22 mouse cellular contexts compared by ENCODE assay signal in genomic region chr5:64340366-64340765, GRCm38 (mm10).
DNase-seq lines count a peak whose midpoint lies in the region; ATAC-seq and TF ChIP-seq lines count a peak whose summit lies in the region.
"Had no signal": no experiment of that assay in that cellular context is flagged by ENCODE, and none has a peak within 500 bp of the region (broad histone marks: within the 10 kb centered on the region; RNA-seq: fewer than 3 reads in every experiment).

No protein-coding gene starts in this region.

- H3K4me3 ChIP-seq in gastrocnemius, adult 2 months, result no peak overlapping the region
- no peak overlapping the region for H3K4me3 ChIP-seq in limb, embryonic 13.5 days
- H3K4me3 ChIP-seq in limb, embryonic 10.5 days, result no peak overlapping the region
- no peak overlapping the region for H3K4me3 ChIP-seq in embryonic fibroblast, embryonic 13.5 days (ENCODE audit: insufficient read depth, low read length)
- H3K4me3 ChIP-seq in myocyte, result no peak overlapping the region
- H3K4me3 ChIP-seq: embryonic facial prominence, embryonic 13.5 days; heart, embryonic 12.5 days; hindbrain, embryonic 12.5 days had no signal

- peaks cover 17% of the 10 kb centered on the region for H3K36me3 ChIP-seq in limb, embryonic 13.5 days
- peaks cover 32% of the 10 kb centered on the region for H3K36me3 ChIP-seq in limb, embryonic 10.5 days
- H3K36me3 ChIP-seq in myocyte (ENCODE audit: control insufficient read depth, insufficient read depth), result peaks cover 10% of the 10 kb centered on the region

- H3K9me3 ChIP-seq in limb, embryonic 13.5 days, result no peaks in the 10 kb centered on the region
- no peaks in the 10 kb centered on the region for H3K9me3 ChIP-seq in limb, embryonic 10.5 days (replicated peaks)
- H3K9me3 ChIP-seq: embryonic facial prominence, embryonic 13.5 days; G1E; heart, embryonic 12.5 days; hindbrain, embryonic 12.5 days had no signal

- H3K27ac ChIP-seq in gastrocnemius, adult 2 months, result peak overlapping the region; percentile 43; the same call in 1 of the 2 replicates
- 0 out of 2 replicates have a peak overlapping the region, but pooled peaks have one; percentile 33 for H3K27ac ChIP-seq in limb, embryonic 13.5 days
- no peak overlapping the region for H3K27ac ChIP-seq in limb, embryonic 10.5 days
- H3K27ac ChIP-seq in embryonic fibroblast, embryonic 13.5 days (ENCODE audit: insufficient read depth, low read length), result 0 out of 2 replicates have a peak overlapping the region, but pooled peaks have one; percentile 42
- H3K27ac ChIP-seq: embryonic facial prominence, embryonic 13.5 days; hindbrain, embryonic 12.5 days had no signal

- ATAC-seq in limb, embryonic 13.5 days (ENCODE audit: low FRiP score, low read depth), result peak; percentile 39; the same call in 1 of the 2 replicates
- ATAC-seq: CD4-positive, CD25-positive, alpha-beta regulatory T cell, adult 4 months; forebrain, embryonic 14.5 days; hindbrain, embryonic 16.5 days had no signal

- H3K9ac ChIP-seq in limb, embryonic 13.5 days, result no peak overlapping the region
- H3K9ac ChIP-seq: embryonic facial prominence, embryonic 13.5 days; heart, embryonic 12.5 days; hindbrain, embryonic 12.5 days had no signal

- no peaks in the 10 kb centered on the region for H3K27me3 ChIP-seq in limb, embryonic 13.5 days
- H3K27me3 ChIP-seq in limb, embryonic 10.5 days (ENCODE audit: low read depth, poor library complexity, severe bottlenecking), result no peaks in the 10 kb centered on the region
- no peaks in the 10 kb centered on the region for H3K27me3 ChIP-seq in myocyte (ENCODE audit: control insufficient read depth, insufficient read depth, insufficient read length)
- H3K27me3 ChIP-seq: embryonic facial prominence, embryonic 13.5 days; heart, embryonic 12.5 days; hindbrain, embryonic 12.5 days had no signal

- no peak for TF ChIP-seq POLR2A in embryonic fibroblast, embryonic 13.5 days (IDR thresholded peaks at IDR 0.05; ENCODE audit: low read depth, low read length)
- no peak for TF ChIP-seq POLR2A in myocyte (IDR thresholded peaks at IDR 0.05; ENCODE audit: insufficient read length, low read depth)

- TF ChIP-seq CTCF in gastrocnemius, adult 2 months (IDR thresholded peaks at IDR 0.05), result no peak
- no peak for TF ChIP-seq CTCF in embryonic fibroblast, embryonic 13.5 days (IDR thresholded peaks at IDR 0.05; ENCODE audit: borderline replicate concordance, insufficient read depth, low read length)

- peaks cover 53% of the 10 kb centered on the region for H3K4me1 ChIP-seq in limb, embryonic 13.5 days
- peaks cover 15% of the 10 kb centered on the region for H3K4me1 ChIP-seq in limb, embryonic 10.5 days
- H3K4me1 ChIP-seq in embryonic fibroblast, embryonic 13.5 days (ENCODE audit: control insufficient read depth, insufficient read depth, low read length), result no peaks in the 10 kb centered on the region

- H3K79me2 ChIP-seq in myocyte (ENCODE audit: control insufficient read depth, insufficient read depth), result no peaks in the 10 kb centered on the region

- intact Hi-C loops in gastrocnemius, adult 2 months (cut with DNase I), result no loop called here
- intact Hi-C loops in gastrocnemius, postnatal 36 days (cut with DNase I), result no loop called here

- 57% methylated on average over 3 of the region's 3 CpGs for WGBS in limb, embryonic 13.5 days
- WGBS in limb, embryonic 10.5 days, result 86% methylated on average over 3 of the region's 3 CpGs

- no peak overlapping the region for H3ac ChIP-seq in myocyte (ENCODE audit: control insufficient read depth, insufficient read length)

- DNase-seq in gastrocnemius, adult 2 months, result no peak
- no peak for DNase-seq in gastrocnemius, postnatal 36 days
- DNase-seq in limb, embryonic 10.5 days (ENCODE audit: low spot score), result no peak
- no peak for DNase-seq in left cerebral cortex, adult 11 months (ENCODE audit: low spot score)
- DNase-seq: adrenal gland, adult 8-10 months; adrenal gland, postnatal 36 days; B cell, adult 2 months; cerebellum, adult 11-12 months; cerebellum, adult 9-10 months; cerebellum, postnatal 36 days; heart, adult 18-20 months; heart, postnatal 4 days had no signal

- H3K4me2 ChIP-seq in limb, embryonic 13.5 days (replicated peaks), result no peak overlapping the region
- peak overlapping the region; percentile 21 for H3K4me2 ChIP-seq in myocyte (ENCODE audit: low read depth)
- H3K4me2 ChIP-seq: embryonic facial prominence, embryonic 13.5 days; heart, embryonic 12.5 days; hindbrain, embryonic 12.5 days had no signal

TF ChIP-seq in myocyte, 11 proteins besides CTCF, POLR2A, EP300 and RAD21:
- TF ChIP-seq USF1 (IDR thresholded peaks at IDR 0.05; ENCODE audit: low read depth), result no peak
